14 mouse cellular contexts compared by ENCODE assay signal in the genomic region with DNA sequence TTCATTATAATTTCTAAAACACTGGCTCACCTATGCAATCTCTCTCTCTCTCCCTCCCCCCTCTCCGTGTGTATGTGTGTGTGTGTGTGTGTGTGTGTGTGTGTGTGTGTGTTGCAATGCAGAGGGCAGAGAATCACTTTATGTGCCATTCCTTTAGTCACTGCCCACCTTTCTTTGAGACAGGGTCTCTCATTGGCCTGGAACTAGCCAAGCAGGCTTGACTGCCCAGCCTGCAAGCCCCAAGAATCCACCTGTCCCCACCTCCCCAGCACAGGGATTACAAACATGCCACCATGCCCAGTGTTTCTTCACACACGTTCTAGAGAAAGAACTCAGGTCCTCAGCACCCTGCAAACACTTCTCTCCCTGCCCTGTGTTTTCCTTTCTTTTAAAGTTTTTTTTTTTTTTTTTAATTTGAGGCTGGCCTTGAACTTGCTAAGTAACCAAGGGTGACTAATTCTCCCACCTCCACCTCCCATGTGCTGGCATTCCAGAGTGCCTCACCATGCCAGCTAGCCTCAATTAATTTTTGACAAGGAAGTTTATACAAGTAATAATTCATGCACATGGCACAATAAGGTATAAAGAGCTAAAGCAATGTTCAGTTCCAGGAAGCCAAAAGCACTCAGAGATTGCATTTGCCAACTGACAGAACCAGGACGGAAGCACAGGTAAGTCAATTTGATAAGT. TPM values are rescaled to one million over a fixed set of nuclear protein-coding genes. Genes with fewer than 3 reads are reported as not detected.
A peak's percentile ranks its signal among the peaks of the same experiment; 100 is the strongest.
DNase-seq lines count a peak whose midpoint lies in the region; ATAC-seq and TF ChIP-seq lines count a peak whose summit lies in the region.
"Had no signal": no experiment of that assay in that cellular context is flagged by ENCODE, and none has a peak within 500 bp of the region (broad histone marks: within the 10 kb centered on the region; RNA-seq: fewer than 3 reads in every experiment).

No protein-coding gene starts in this region.

- in situ Hi-C loops in ES-E14 (cut with MboI; ENCODE audit: low sequenced_read_pairs in 2 of 2, unreplicated experiment in 2 of 2) = no loop called here

- H3K9me3 ChIP-seq in ES-E14 (ENCODE audit: control insufficient read depth, insufficient read depth, low read depth, low read length) = no peaks in the 10 kb centered on the region
- no peaks in the 10 kb centered on the region for H3K9me3 ChIP-seq in intestine, embryonic 16.5 days (ENCODE audit: control insufficient read depth, low read length)
- no peaks in the 10 kb centered on the region for H3K9me3 ChIP-seq in heart, embryonic 12.5 days (replicated peaks)
- H3K9me3 ChIP-seq: hindbrain, embryonic 12.5 days had no signal

- peak overlapping the region; percentile 62; the same call in 1 of the 2 replicates for H3K4me3 ChIP-seq in kidney, adult 2 months (ENCODE audit: insufficient read depth, low read depth, low read length)
- H3K4me3 ChIP-seq in ES-E14 (ENCODE audit: insufficient read depth in 1 of 2, low read depth in 1 of 2, low read length in 2 of 2, poor library complexity in 1 of 2, severe bottlenecking in 1 of 2) = no peak overlapping the region
- peak overlapping the region; percentile 39 for H3K4me3 ChIP-seq in intestine, embryonic 16.5 days (ENCODE audit: low read length)
- H3K4me3 ChIP-seq in heart, embryonic 12.5 days = no peak overlapping the region
- H3K4me3 ChIP-seq: hindbrain, embryonic 12.5 days had no signal

- H3K4me1 ChIP-seq in kidney, adult 2 months (ENCODE audit: control insufficient read depth, insufficient read depth, low read length) = peaks cover 43% of the 10 kb centered on the region
- H3K4me1 ChIP-seq in ES-E14 (ENCODE audit: control insufficient read depth in 2 of 2, insufficient read depth in 2 of 2, low read length in 2 of 2, poor library complexity in 1 of 2) = peaks cover 0 to 12% of the 10 kb centered on the region in 2 experiments; a peak in 1 of 4 replicates
- H3K4me1 ChIP-seq in intestine, embryonic 16.5 days (ENCODE audit: control insufficient read depth, insufficient read depth, low read length) = peaks cover 15% of the 10 kb centered on the region; the same call in 1 of the 2 replicates
- H3K4me1 ChIP-seq in heart, embryonic 12.5 days (replicated peaks) = peaks cover 23% of the 10 kb centered on the region
- H3K4me1 ChIP-seq: hindbrain, embryonic 12.5 days had no signal

- no peaks in the 10 kb centered on the region for H3K27me3 ChIP-seq in kidney, adult 2 months (replicated peaks; ENCODE audit: control insufficient read depth, insufficient read depth, low read length)
- H3K27me3 ChIP-seq in intestine, embryonic 16.5 days (replicated peaks; ENCODE audit: control insufficient read depth, insufficient read depth, low read length) = no peaks in the 10 kb centered on the region
- 0 out of 2 replicates have a peak, but pooled peaks cover 3% of the 10 kb centered on the region for H3K27me3 ChIP-seq in heart, embryonic 12.5 days (replicated peaks)
- H3K27me3 ChIP-seq: hindbrain, embryonic 12.5 days had no signal

- no peak for TF ChIP-seq POLR2A in kidney, adult 2 months (IDR thresholded peaks at IDR 0.05; ENCODE audit: low read depth, low read length)

- no peak for TF ChIP-seq CTCF in kidney, adult 2 months (conservative IDR thresholded peaks at IDR 0.05; ENCODE audit: insufficient read depth, insufficient read length, low read depth, low read length)

- peak overlapping the region; percentile 86 for H3K27ac ChIP-seq in kidney, adult 2 months (ENCODE audit: insufficient read depth, low read depth, low read length)
- no peak overlapping the region for H3K27ac ChIP-seq in ES-E14 (ENCODE audit: insufficient read depth, low read depth, low read length, poor library complexity, severe bottlenecking)
- H3K27ac ChIP-seq in intestine, embryonic 16.5 days (ENCODE audit: low read length) = no peak overlapping the region
- H3K27ac ChIP-seq in heart, embryonic 12.5 days (ENCODE audit: poor library complexity, severe bottlenecking) = no peak overlapping the region
- H3K27ac ChIP-seq: hindbrain, embryonic 12.5 days; left cerebral cortex, adult 2 months had no signal

- H3K9ac ChIP-seq in ES-E14 (ENCODE audit: insufficient read depth, low read depth, low read length, poor library complexity, severe bottlenecking) = no peak overlapping the region
- peak overlapping the region; percentile 48; the same call in 1 of the 2 replicates for H3K9ac ChIP-seq in intestine, embryonic 16.5 days (ENCODE audit: low read depth, low read length)
- no peak overlapping the region for H3K9ac ChIP-seq in heart, embryonic 12.5 days
- H3K9ac ChIP-seq: hindbrain, embryonic 12.5 days had no signal

- 35% methylated on average over 3 of the region's 3 CpGs for WGBS in kidney, adult 2 months
- 46% methylated on average over 3 of the region's 3 CpGs for WGBS in intestine, embryonic 16.5 days
- 50% methylated on average over 3 of the region's 3 CpGs for WGBS in heart, embryonic 12.5 days

- no peaks in the 10 kb centered on the region; the same call in 1 of the 2 replicates for H3K36me3 ChIP-seq in kidney, adult 2 months (ENCODE audit: control insufficient read depth, insufficient read depth, low read length)
- H3K36me3 ChIP-seq in ES-E14 (ENCODE audit: control insufficient read depth, insufficient read depth, low read length, poor library complexity, severe bottlenecking) = peaks cover 9% of the 10 kb centered on the region
- no peaks in the 10 kb centered on the region for H3K36me3 ChIP-seq in intestine, embryonic 16.5 days (ENCODE audit: control insufficient read depth, insufficient read depth, low read length)
- peaks cover 13% of the 10 kb centered on the region for H3K36me3 ChIP-seq in heart, embryonic 12.5 days

- DNase-seq in kidney, adult 2 months = peak; percentile 75
- DNase-seq in kidney, postnatal 14 days = no peak
- no peak for DNase-seq in ES-E14 (ENCODE audit: low read depth, low spot score)
- peak; percentile 65 for DNase-seq in lung, postnatal 36 days
- DNase-seq: B cell, adult 2 months; cerebellum, adult 8-10 months had no signal

- no peak overlapping the region for H3K4me2 ChIP-seq in intestine, embryonic 16.5 days (ENCODE audit: low read depth, low read length)
- H3K4me2 ChIP-seq in heart, embryonic 12.5 days = no peak overlapping the region
- H3K4me2 ChIP-seq: hindbrain, embryonic 12.5 days; midbrain, embryonic 11.5 days had no signal

- peak; percentile 19; the same call in 1 of the 2 replicates for ATAC-seq in intestine, embryonic 16.5 days
- no peak for ATAC-seq in activated CD4-positive, CD25-positive, alpha-beta regulatory T cell, adult 4 months
- no peak for ATAC-seq in heart, embryonic 12.5 days (ENCODE audit: insufficient number of reproducible peaks, low FRiP score)
- ATAC-seq: forebrain, embryonic 14.5 days had no signal

TF ChIP-seq in ES-E14, 5 proteins besides CTCF, POLR2A, EP300 and RAD21:
- TF ChIP-seq CHD2 (IDR thresholded peaks at IDR 0.05; ENCODE audit: low read depth, low read length) (no peak), ZNF384 (IDR thresholded peaks at IDR 0.05; ENCODE audit: low read depth, low read length) (0 out of 2 replicates have a peak, but pooled peaks have one; percentile 35)

RNA-seq across cellular contexts. Expression of a gene that starts 0.8 kb away (rescaled TPM):
- 21.8 and 26.3 TPM in 2 replicates for polyA plus RNA-seq in kidney, adult 2 months (2012; rRNA removed)
- total RNA-seq in ES-E14 (2012; rRNA removed) = 4.6 and 5.4 TPM in 2 replicates
- 2.0 and 2.4 TPM in 2 replicates for polyA plus RNA-seq in intestine, embryonic 16.5 days (2015; fragmentation: Nextera tagmentation; extraction: Ambion mirVana)
- not detected for polyA plus RNA-seq in activated CD4-positive, CD25-positive, alpha-beta regulatory T cell, adult 4 months (2017; shearing (Covaris generic))
- polyA plus RNA-seq in heart, embryonic 12.5 days (2016; fragmentation: Nextera tagmentation; extraction: Ambion mirVana) = 0.13 and 0.32 TPM in 2 replicates
- total RNA-seq: granulocyte monocyte progenitor cell, adult 5-6 weeks had no signal

RNA-seq across cellular contexts. Expression of a gene that starts 41.4 kb away (rescaled TPM):
- 40.1 and 42.9 TPM in 2 replicates for polyA plus RNA-seq in kidney, adult 2 months (2012; rRNA removed)
- 59.4 and 64.7 TPM in 2 replicates for total RNA-seq in ES-E14 (2012; rRNA removed)
- 78.5 and 79.3 TPM in 2 replicates for polyA plus RNA-seq in intestine, embryonic 16.5 days (2015; fragmentation: Nextera tagmentation; extraction: Ambion mirVana)
- 10 to 100 TPM; 52.3 to 53.6 TPM for polyA plus RNA-seq in activated CD4-positive, CD25-positive, alpha-beta regulatory T cell, adult 4 months (2017; shearing (Covaris generic))
- polyA plus RNA-seq in heart, embryonic 12.5 days (2016; fragmentation: Nextera tagmentation; extraction: Ambion mirVana) = 65.2 and 65.7 TPM in 2 replicates

RNA-seq across cellular contexts. Expression of a gene that starts 41.6 kb away (rescaled TPM):
- polyA plus RNA-seq in kidney, adult 2 months (2012; rRNA removed) = 22.6 and 25.9 TPM in 2 replicates
- total RNA-seq in ES-E14 (2012; rRNA removed) = 210 and 244 TPM in 2 replicates
- 107 and 114 TPM in 2 replicates for polyA plus RNA-seq in intestine, embryonic 16.5 days (2015; fragmentation: Nextera tagmentation; extraction: Ambion mirVana)
- 10 to 100 TPM; 79.7 to 89.2 TPM for polyA plus RNA-seq in activated CD4-positive, CD25-positive, alpha-beta regulatory T cell, adult 4 months (2017; shearing (Covaris generic))
- 106 and 110 TPM in 2 replicates for polyA plus RNA-seq in heart, embryonic 12.5 days (2016; fragmentation: Nextera tagmentation; extraction: Ambion mirVana)

Comparison
In these comparisons a context has a peak if more than half of its experiments do, and no peak if none do; other contexts are left out.
1. DNase-seq: peak in kidney, adult 2 months (single experiment) and lung, postnatal 36 days (single experiment); none in kidney, postnatal 14 days (single experiment) and ES-E14 (single experiment).
2. H3K4me3 ChIP-seq: peak in kidney, adult 2 months (single experiment) and intestine, embryonic 16.5 days (single experiment); none in ES-E14 (0 of 2) and heart, embryonic 12.5 days (single experiment).